Mouse (Mus musculus) intestine, postnatal 0 days (tissue): Measurements from ENCODE around the gene Tjp3. TPM values are rescaled to one million over a fixed set of nuclear protein-coding genes. Genes with fewer than 3 reads are reported as not detected.

Source experiments
- ATAC-seq: fragments of 200-750 bp; cut with Nextera tagmentation; 2 replicates; pipeline ENCODE4 v1.8.0; 2017; ENCODE audit warnings: mild to moderate bottlenecking, moderate TSS enrichment, moderate library complexity
- H3K27ac ChIP-seq: fragments of 300-500 bp; sonication (generic); 2 replicates; pipeline ENCODE4 v1.5.1; 2014; ENCODE audit warnings: mild to moderate bottlenecking, low read depth, low read length, moderate library complexity
- H3K27me3 ChIP-seq: fragments of 300-500 bp; sonication (generic); replicated peaks from 2 replicates; pipeline ENCODE4 v1.6.1; 2014; ENCODE audit warnings: low read length, mixed read lengths; ENCODE audit not compliant: control insufficient read depth, insufficient read depth
- H3K36me3 ChIP-seq: fragments of 300-500 bp; sonication (generic); 2 replicates; pipeline ENCODE4 v1.6.1; 2014; ENCODE audit warnings: mild to moderate bottlenecking, moderate library complexity; ENCODE audit not compliant: control insufficient read depth, insufficient read depth
- H3K4me1 ChIP-seq: fragments of 300-500 bp; sonication (generic); replicated peaks from 2 replicates; pipeline ENCODE4 v1.6.1; 2014; ENCODE audit warnings: antibody characterized with exemption, low read length, mixed read lengths; ENCODE audit not compliant: control insufficient read depth, insufficient read depth
- H3K4me2 ChIP-seq: fragments of 300-500 bp; sonication (generic); replicated peaks from 2 replicates; pipeline ENCODE4 v1.6.1; 2014; ENCODE audit warnings: low read depth, mild to moderate bottlenecking, moderate library complexity
- H3K4me3 ChIP-seq: fragments of 300-500 bp; sonication (generic); 2 replicates; pipeline ENCODE4 v1.5.1; 2014; ENCODE audit warnings: low read depth, low read length
- H3K9ac ChIP-seq: fragments of 300-500 bp; sonication (generic); 2 replicates; pipeline ENCODE4 v1.6.1; 2014; ENCODE audit warnings: mild to moderate bottlenecking, low read depth, low read length
- H3K9me3 ChIP-seq: fragments of 300-500 bp; sonication (generic); 2 replicates; pipeline ENCODE4 v1.6.1; 2016; ENCODE audit warnings: mixed run types; ENCODE audit not compliant: control insufficient read depth
- CTCF ChIP-seq: sonication (generic); IDR thresholded peaks from 2 replicates; pipeline ENCODE4 v1.5.1; 2016; ENCODE audit warnings: low read depth, mild to moderate bottlenecking, control low read depth, antibody characterized with exemption, moderate library complexity
- WGBS: fragments of 180-500 bp; shearing (Covaris S2); extraction: QIAGEN DNeasy Blood & Tissue Kit; methylation state at CpG from one replicate; pipeline ENCODE4 v1.1.7; 2014; 5-methylcytosine and 5-hydroxymethylcytosine counted together
- polyA plus RNA-seq: library from polyadenylated mRNA; unstranded; fragments of >200 nt; fragmentation: Nextera tagmentation; extraction: Ambion mirVana; gene quantifications from 2 replicates; pipeline ENCODE4 v1.2.1, GENCODE M21; 2015

The Tjp3 gene
- polyA plus RNA-seq, 1 experiment from 2014 or later = 43.4 TPM

DNA sequence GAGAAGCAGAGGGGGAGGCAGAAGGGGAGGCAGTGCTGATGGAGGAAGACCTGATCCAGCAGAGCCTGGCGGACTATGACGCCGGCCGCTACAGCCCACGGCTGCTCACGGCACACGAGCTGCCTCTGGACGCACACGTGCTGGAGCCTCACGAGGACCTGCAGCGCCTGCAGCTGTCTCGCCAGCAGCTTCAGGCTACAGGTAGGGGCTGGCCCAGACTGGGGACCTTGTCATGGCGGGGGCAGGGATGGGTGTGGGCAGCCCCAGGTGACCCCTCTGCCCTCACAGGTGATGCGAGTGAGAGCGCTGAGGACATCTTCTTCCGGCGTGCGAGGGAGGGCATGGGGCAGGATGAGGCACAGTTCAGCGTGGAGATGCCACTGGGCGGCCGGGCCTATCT, 33.8 kb upstream of the Tjp3 start:
- Histone ChIP-seq H3K36me3 (peaks cover 50% of the 10 kb centered on the region), H3K27ac (no peak overlapping the region), H3K27me3 (no peaks in the 10 kb centered on the region), H3K9me3 (no peaks in the 10 kb centered on the region), H3K4me3 (no peak overlapping the region), H3K4me1 (peaks cover 13% of the 10 kb centered on the region; the same call in 1 of the 2 replicates), H3K4me2 (no peak overlapping the region), H3K9ac (no peak overlapping the region)
- no peak for TF ChIP-seq CTCF
- 93% methylated on average over 21 of the region's 21 CpGs for WGBS
- no peak for ATAC-seq

DNA sequence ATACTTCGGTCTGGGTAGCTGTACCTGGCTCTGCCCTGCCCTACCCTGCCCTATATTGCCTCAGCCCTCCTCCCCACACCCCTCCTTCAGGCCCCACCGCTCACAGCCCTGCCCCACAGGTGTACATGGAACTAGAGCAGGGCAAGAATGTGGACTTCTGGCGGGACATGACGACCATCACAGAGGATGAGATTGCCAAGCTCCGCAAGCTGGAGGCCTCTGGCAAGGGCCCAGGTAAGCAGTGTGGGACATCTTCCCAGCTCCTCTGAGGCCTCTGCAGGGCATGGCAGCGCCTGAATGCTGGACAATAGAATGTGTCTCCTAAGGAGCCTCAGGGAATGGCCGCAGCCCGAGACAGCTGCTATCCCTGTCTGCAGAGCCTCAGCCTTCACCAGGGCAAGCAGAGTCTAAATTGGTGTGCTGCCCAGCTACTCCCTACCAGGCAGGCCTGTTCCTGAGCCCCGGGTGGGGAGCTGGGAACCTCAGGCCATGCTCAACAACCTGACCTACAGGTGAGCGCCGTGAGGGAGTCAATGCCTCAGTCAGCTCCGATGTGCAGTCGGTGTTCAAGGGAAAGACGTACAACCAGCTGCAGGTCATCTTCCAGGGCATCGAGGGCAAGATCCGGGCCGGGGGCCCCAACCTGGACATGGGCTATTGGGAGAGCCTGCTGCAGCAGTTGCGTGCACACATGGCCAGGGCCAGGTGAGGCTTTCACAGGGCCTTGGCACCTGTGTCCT, 32.6 kb upstream of the Tjp3 start:
- H3K4me2 ChIP-seq = no peak overlapping the region
- no peak for ATAC-seq
- no peak overlapping the region for H3K27ac ChIP-seq
- H3K9me3 ChIP-seq = no peaks in the 10 kb centered on the region
- no peak for TF ChIP-seq CTCF
- H3K36me3 ChIP-seq = peaks cover 50% of the 10 kb centered on the region
- no peaks in the 10 kb centered on the region for H3K27me3 ChIP-seq
- H3K9ac ChIP-seq = no peak overlapping the region
- H3K4me3 ChIP-seq = no peak overlapping the region
- peaks cover 9% of the 10 kb centered on the region; the same call in 1 of the 2 replicates for H3K4me1 ChIP-seq
- 91% methylated on average over 18 of the region's 18 CpGs for WGBS

DNA sequence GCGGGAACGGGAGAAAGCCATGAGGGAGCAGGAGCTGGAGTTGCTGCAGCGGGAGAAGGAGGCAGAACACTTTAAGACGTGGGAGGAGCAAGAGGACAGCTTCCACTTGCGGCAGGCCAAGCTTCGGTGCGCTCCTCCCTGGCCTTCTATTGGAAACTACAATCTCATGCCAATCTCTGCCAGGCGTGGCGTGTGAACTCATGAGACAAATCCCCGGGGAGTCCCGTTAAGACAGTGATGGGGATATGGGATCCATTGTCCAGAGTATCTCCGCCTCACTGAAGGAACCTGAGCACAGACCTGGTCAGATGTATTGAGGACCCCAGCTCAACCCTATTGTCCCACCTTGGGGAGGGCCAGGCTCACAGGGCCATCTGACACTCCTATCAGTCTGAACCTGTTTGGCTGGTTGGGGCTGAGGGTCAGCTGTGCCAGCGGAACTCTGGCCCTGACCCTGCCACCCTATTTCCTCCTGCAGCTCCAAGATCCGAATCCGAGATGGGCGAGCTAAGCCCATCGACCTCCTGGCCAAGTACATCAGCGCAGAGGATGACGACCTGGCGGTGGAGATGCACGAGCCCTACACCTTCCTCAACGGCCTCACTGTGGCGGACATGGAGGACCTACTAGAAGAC, 31.9 kb upstream of the Tjp3 start:
- H3K4me3 ChIP-seq = no peak overlapping the region
- H3K27me3 ChIP-seq = no peaks in the 10 kb centered on the region
- TF ChIP-seq CTCF = no peak
- no peak overlapping the region for H3K9ac ChIP-seq
- H3K36me3 ChIP-seq = peaks cover 51% of the 10 kb centered on the region
- H3K4me2 ChIP-seq = no peak overlapping the region
- no peak for ATAC-seq
- peaks cover 7% of the 10 kb centered on the region; the same call in 1 of the 2 replicates for H3K4me1 ChIP-seq
- no peaks in the 10 kb centered on the region for H3K9me3 ChIP-seq
- WGBS = 88% methylated on average over 23 of the region's 23 CpGs
- no peak overlapping the region; the same call in 1 of the 2 replicates for H3K27ac ChIP-seq

DNA sequence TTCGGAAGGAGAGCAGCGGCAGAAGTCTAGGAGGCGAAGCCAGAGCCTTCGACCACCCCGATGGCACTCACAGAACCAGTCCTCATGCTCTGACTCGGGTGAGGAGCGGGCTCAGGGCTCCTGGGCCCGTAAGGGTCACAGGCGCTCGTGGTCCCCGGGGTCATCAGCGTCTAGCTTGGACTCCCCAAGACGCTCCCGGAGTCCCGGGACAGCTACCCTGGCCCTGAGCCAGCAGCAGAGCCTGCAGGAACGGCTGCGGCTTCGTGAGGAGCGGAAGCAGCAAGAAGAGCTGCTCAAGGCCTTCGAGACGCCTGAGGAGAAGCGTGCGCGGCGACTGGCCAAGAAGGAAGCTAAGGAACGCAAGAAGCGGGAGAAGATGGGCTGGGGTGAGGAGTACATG, 31.1 kb upstream of the Tjp3 start:
- Histone ChIP-seq H3K27ac (no peak overlapping the region), H3K9ac (no peak overlapping the region), H3K36me3 (peaks cover 56% of the 10 kb centered on the region), H3K4me1 (peaks cover 6% of the 10 kb centered on the region; the same call in 1 of the 2 replicates), H3K9me3 (no peaks in the 10 kb centered on the region), H3K4me3 (no peak overlapping the region), H3K4me2 (peak overlapping the region; percentile 72; the same call in 1 of the 2 replicates), H3K27me3 (no peaks in the 10 kb centered on the region)
- 94% methylated on average over 27 of the region's 27 CpGs for WGBS
- TF ChIP-seq CTCF = no peak
- ATAC-seq = no peak

DNA sequence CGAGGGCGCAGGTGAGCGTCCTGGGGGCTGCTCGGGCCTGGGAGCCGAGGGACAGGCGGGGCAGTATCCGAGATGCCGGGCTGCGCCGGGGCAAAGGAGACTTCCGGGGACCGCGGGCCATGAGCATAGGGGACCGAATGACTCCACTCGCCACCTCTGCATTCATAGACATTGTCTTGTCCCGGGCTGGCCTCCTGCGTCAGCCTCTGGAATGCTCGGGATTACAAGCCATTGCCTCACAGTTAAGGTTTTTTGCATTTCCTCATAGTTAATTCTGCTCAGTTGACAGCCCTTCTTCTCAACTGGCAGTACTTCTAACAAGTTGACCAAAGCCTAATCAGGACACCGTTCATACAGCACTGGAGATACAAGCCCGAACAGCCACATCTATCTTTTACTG, 30.1 kb upstream of the Tjp3 start:
- no peaks in the 10 kb centered on the region for H3K9me3 ChIP-seq
- H3K4me1 ChIP-seq = peaks cover 7% of the 10 kb centered on the region; the same call in 1 of the 2 replicates
- H3K36me3 ChIP-seq = peaks cover 49% of the 10 kb centered on the region
- 2% methylated on average over 20 of the region's 20 CpGs for WGBS
- peak overlapping the region; percentile 87 for H3K4me3 ChIP-seq
- peak overlapping the region; percentile 85 for H3K27ac ChIP-seq
- peak overlapping the region; percentile 89 for H3K9ac ChIP-seq
- peak overlapping the region; percentile 72 for H3K4me2 ChIP-seq
- H3K27me3 ChIP-seq = no peaks in the 10 kb centered on the region
- ATAC-seq = no peak
- TF ChIP-seq CTCF = no peak

DNA sequence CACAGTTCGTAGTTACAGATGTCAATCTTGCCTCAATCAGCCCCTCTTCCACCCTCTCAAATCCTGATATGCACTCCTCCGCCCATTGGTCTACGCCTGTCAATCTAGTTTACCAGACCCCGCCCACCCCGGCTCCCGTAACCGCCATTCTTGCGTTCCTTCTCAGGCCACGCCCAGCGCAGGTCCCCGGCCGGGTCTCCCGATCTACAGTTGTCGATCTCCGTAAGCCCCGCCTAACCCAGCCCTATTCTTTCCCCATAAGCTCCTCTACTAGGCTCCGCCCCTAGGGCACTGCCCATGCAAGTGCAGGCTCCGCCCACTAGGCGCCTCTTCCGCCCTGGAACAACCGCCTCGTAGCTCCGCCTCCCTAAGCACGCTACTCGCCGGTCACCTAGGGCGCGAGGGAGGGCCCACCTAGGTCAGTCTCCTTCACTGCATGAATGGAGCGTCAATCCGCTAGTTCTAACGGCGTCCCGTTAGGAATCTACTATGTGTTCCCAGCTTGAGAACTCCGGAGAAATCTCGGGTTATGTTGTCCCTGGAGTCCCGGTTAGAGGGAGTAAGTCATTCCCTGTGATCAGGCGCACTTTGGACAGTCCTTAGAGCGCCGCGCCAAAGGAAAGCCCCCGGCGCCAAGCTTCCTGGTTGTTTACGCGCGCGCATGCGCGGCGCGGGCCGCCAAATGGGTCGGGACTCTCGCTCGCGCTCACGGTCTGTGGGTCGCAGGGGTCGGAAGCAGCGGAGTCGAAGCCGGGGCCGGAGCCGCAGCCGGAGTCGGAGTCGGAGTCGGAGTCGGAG, 29.4 kb upstream of the Tjp3 start, which contains the start of gene Cactin:
Gene Cactin (plus strand): TSS at position 554 of the 798 bp plus-strand sequence.
- Histone ChIP-seq H3K9ac (peak within 1 kb of the TSS; percentile 89), H3K4me2 (peak within 1 kb of the TSS; percentile 72), H3K4me1 (peaks cover 7% of the 10 kb centered on the region; the same call in 1 of the 2 replicates), H3K27ac (peak within 1 kb of the TSS; percentile 85), H3K4me3 (peak within 1 kb of the TSS; percentile 87), H3K27me3 (no peaks in the 10 kb centered on the region), H3K36me3 (peaks cover 46% of the 10 kb centered on the region), H3K9me3 (no peaks in the 10 kb centered on the region)
- TF ChIP-seq CTCF = peak; percentile 52
- peak; percentile 89 for ATAC-seq
- WGBS = under 1% methylated on average over 68 of the region's 68 CpGs
